Mouse (Mus musculus) G1E-ER4 (cell line): ENCODE data around the gene Olfr691. TPM values are rescaled to one million over a fixed set of nuclear protein-coding genes. Genes with fewer than 3 reads are reported as not detected.

Experiments used
- GATA1 ChIP-seq: IDR thresholded peaks from one replicate; pipeline ENCODE4 v1.8.0; 2012; ENCODE audit warnings: low read length, inconsistent platforms
- polyA plus RNA-seq: library from polyadenylated mRNA; stranded (reverse); fragments of >175 nt; gene quantifications from 2 replicates; pipeline ENCODE4 v1.2.3, GENCODE M21; 2012

Gene Olfr691
- polyA plus RNA-seq, result not detected in 2 replicates

DNA sequence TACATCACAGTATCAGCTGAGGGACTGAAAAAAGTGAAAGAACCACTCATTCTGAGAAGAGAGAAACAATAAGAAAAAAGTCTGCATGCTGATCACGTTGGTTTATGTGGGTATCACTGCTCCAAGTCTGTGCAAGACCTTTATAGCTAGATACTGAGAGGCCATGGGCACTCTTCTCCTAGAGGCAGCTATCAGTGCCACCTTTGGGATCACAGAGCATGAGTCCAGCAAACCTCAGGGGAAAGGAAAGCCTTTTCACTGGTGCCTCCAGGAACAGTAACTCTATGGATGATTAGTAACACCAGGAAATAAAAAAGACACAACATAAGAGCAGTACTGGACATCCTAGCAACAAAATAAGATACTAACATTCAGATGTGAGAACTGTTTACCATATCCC lies at the start of gene Olfr691:
Gene Olfr691 (minus strand): TSS at position 101 of the 400 bp plus-strand sequence.
- TF ChIP-seq GATA1, result no peak

DNA sequence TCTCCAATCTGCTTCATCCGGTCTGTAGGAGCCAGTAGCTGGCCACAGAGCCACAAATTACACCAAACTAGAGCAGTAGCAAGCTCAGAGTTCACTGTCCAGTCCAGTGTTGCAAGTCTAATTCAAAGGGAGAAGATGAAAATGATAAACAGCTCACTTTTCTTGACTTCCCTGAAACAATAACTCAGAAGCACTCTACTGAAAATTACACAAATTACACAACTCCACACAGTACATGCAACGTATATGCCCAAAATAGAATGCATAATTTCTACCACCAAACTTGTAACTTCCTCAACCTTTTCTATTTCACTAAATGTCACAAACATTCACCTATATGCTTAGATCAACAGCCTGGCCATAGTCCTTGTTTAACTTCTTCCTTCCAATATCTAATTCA lies 48.2 kb upstream of the Olfr691 start:
- TF ChIP-seq GATA1, result no peak

DNA sequence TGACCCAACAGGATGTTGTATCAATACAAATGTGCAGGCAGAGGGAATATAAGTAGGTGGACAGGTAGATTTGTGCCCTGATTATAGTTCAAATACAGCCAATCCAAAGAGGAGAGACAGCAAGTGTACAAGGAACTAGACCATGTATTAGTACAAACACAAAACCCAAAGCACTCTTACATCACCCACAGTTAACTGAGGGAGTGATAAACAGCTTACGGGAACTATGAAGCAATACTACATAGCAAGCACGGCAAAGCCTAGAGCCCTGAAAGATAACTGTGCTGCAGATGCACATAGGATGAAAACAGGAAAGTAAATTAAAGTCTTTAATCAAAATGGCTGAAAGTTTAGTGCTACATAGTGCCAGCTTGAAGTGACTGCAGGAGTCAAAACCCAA lies 45.6 kb upstream of the Olfr691 start:
- no peak for TF ChIP-seq GATA1

DNA sequence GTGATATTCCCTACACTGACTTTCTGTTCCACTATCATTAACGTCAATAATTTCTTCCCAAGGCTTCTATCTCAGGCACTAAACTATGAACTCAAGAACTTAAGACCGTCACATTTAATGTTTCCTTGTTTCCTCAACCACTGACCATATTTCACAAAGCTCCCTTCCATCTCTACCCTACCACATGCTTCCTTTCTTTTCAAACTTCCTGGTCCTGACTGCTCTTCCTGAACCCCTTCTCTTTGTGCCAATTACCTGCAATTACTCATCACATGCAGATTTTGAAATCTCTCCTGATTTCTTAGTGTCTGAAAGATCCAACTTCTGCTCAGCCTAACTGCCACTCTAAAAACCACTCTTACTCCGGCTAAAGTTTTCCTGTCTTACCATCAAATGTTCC lies 38.3 kb upstream of the Olfr691 start:
- no peak for TF ChIP-seq GATA1

DNA sequence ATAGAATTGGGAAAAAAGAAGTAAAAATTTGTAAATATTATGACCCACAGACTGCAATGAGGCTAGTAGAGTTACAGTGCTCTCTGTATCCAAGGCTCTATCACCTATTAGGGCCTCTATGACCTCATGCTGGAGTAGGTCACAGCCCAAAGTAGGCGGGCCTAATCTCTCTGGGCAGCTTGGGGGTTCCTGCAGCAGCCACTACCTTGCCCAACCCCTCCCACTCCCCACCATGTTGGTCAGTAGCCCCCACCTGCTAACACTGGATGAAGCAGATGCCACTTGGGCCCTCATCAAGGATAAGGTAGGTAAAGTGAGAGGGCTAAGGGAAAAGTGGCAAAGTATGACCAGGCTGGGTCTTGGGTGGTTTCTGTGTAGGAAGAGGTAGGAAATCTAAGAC lies 32.8 kb upstream of the Olfr691 start, which contains the start of gene Gm5901:
Gene Gm5901 (plus strand): TSS at position 173 of the 400 bp plus-strand sequence.
- TF ChIP-seq GATA1, result no peak

DNA sequence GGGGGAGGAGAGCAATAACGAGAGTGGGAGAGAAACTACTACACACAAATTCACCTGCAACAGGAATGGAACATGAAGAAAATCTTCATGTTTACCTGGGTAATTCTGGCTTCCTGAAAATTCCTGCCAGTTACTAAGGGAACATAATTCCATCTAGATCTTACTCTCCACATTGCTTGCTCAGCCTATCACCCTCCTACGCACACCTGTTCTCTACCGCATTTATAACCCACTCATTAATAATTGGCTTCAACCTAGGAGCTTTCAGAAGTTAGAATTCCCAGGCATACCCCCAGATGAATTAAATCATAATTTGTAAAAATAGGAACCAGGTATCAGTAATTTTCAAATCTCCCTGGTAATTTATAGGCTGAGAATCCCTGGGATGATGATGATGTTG lies 31.9 kb upstream of the Olfr691 start:
- no peak for TF ChIP-seq GATA1

DNA sequence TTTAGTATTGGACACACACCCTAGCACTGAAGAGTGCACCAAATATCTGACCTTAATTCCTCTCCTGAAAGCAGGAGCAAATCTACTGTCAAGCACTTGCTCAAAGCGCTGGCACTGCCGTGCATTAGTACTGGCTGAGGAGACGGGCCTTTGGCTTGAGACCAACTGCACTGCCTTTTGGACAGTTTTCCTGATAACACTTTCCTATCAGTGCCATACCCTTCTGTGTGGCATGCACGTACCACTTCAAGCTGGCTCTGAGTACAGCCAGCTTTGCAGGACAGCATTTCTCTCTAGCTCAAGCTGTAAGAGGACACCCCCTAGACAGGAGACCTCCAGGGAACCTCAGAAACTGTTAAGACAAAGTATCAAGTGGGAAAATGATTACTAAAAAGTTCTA lies 31.4 kb upstream of the Olfr691 start:
- TF ChIP-seq GATA1, result no peak

DNA sequence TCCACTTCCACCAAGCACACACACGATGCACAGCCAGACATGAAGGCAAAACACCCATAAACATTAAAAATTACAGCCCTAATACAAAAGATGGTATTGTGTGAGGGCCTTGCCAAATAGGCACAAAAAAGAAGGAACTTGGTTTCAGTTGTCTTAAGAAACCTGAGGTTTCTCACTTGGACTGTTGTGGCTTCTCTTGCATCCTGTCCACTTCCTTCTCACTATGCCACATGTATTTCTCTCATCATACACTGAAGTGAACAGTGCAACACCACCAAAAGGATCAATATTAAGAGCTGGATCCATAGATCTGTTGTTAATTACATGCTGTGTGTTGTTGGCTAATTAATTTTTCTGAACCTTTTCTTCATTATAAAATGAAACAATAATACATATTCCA lies 30.8 kb upstream of the Olfr691 start:
- TF ChIP-seq GATA1, result no peak

DNA sequence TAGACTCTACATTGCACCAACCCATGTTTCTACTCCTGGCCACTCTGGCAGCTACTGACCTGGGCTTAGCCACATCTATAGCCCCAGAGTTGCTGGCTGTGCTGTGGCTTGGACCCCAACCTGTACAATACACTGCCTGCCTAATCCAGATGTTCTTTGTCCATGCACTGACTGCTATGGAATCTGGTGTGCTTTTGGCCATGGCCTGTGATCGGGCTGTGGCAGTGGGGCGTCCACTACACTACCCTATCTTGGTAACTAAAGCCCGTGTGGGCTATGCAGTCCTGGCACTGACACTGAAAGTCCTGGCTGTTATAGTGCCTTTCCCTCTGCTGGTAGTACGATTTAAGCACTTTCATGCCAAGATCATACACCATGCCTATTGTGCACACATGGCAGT lies 26.5 kb upstream of the Olfr691 start:
- no peak for TF ChIP-seq GATA1

DNA sequence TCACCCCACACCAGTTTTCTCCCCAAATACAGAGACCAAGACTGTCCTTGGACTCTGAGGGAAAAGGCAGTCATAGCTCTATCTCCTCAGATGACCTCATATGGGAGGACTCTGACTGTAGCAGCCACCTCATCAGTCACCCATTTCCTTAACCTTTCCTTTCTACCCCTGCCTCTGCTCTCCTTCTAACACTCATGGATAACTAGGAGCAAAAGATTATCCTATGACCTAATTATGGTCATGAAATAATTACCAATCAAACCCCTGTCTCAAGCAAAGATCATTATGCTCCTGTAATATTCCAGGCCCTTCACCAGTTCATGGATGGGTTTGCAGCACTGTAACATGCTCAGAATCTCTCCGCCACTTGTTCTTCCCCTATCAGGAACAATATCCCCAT lies 25.9 kb upstream of the Olfr691 start, which contains the start of gene Olfr692:
Gene Olfr692 (plus strand): TSS at position 301 of the 400 bp plus-strand sequence.
- TF ChIP-seq GATA1, result no peak

DNA sequence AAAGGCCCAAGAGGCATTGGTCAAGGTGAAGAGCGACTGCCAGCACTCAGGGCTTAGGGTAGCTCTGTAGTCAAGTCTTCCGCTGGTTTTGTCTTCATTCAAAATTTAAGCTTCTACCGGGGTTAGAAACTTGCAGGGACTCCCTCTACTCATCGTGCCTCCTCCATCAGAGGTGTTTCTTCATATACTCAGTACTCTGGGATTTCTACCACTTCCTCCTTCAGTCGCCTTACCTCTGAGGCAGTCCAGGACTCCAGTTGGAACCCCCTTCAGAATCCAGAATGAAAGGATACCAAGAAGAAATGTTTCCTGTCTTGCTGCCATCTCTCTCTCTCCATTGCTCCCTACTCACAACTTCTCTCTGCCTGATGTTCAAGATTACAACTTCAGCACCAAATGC lies 25.2 kb upstream of the Olfr691 start:
- TF ChIP-seq GATA1, result no peak

DNA sequence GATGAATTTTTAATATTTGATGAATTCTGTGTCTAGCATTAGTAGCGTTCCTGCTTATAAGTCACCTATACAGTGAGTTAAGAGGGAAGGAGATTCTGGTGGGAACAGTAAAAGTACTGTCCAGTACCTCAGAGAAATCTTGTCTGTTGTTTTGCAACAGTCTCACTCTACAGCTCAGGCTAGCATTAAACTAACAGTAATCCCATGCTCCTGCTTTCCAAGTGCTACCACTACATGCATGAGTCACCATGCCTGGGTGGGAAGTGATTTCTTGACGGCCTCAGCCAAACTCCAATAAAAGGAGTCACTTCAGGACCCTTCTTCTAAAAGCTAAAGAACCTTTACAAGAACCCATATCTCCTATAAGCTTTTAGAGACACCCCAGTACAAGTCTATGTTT lies 19.6 kb upstream of the Olfr691 start:
- no peak for TF ChIP-seq GATA1

DNA sequence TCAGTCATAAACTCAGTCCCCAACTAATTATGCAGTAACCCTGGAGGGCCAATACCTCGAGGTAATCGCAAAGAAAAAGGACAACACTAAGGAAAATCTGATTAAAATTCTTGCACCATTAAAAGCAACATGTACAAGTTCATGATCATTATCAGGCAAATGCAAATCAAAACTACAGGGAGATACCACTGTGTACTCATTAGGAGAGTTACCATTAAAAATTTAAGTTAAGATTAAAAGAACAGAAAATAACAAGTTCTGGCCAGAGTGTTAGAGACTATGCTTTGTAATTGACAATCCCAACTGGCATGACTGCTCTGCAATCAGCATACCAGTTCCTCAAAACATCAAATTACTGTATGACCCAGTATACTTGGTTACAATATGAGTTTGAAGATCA lies 682 bp upstream of the Olfr691 start:
- no peak for TF ChIP-seq GATA1

DNA sequence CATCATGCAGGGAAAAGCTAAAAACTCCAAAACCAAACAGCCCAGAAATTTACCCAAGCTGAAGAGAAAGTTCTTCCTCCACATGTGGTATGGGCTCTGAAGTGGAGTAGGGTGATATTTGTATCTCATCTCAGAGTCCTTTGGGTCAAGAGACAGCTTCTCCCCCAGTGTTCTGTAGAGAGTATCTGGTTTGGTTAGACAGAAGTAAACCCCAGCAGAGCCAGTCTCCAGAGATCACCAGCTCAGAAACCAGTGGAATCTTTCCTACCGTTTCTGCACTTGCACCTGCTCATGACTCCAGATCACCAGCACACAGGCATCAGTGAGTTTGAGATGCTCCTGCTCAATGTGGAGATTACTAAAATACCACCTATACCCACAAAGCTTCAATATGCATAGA lies 8.1 kb downstream of the Olfr691 start, which contains the start of gene Olfr690:
Gene Olfr690 (minus strand): TSS at position 101 of the 400 bp plus-strand sequence.
- TF ChIP-seq GATA1, result no peak

DNA sequence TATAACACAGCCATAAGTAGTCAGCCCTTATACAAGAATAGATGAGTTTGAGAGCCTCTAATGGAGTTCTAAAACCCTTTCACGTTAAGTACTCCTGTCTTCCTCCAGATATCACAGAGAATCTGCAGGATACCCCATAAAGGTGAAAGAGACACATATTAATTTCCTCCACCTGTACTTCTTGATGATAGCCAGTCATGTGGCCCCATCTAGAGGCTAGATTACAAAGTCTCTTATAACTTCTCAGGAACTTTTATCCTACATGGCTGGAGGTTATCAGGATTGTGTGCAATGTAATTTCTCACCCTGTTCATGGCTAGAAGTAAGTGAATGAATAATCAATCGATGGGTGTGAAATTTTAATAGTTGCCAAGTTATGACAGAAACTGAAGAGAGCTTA lies 16.8 kb downstream of the Olfr691 start:
- TF ChIP-seq GATA1, result no peak

DNA sequence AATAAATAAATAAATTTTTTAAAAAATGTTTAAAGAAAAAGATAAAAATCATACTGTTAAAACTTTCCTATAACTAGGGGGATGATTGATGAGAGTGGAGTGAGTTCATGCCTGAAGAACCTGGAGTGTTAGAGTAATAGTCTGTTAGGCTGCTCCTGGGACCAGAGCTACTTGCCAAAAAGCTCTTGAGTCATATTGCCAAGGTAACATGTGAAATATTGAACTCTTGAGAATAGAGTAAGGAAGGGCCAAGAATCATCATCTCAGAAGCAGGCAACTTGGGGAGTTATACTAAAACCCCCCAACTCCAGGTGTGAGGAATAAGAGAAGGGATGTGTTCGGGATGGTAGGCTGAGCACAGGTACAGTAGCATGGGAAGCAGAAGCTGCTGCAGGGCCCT lies 31.2 kb downstream of the Olfr691 start, which contains the start of gene Olfr689:
Gene Olfr689 (plus strand): TSS at position 301 of the 400 bp plus-strand sequence.
- no peak for TF ChIP-seq GATA1

DNA sequence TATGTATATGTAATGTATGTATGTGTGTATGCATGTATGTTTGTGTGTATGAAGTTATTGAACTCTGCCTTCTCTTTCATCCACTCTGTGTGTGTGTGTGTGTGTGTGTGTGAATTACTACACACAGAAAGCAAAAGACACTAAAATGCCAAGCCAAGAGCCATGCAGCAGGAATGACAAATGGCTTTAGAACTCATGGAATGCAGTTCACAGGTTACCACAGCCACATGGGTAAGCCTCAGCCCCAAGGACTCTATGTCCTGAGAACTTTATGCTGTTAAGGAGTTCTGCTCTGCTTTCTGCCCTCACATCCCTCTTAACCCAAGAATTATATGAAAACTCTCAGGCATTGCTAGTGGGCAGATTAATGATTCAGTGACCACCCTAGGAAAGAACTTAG lies 52.0 kb downstream of the Olfr691 start:
- TF ChIP-seq GATA1, result no peak

DNA sequence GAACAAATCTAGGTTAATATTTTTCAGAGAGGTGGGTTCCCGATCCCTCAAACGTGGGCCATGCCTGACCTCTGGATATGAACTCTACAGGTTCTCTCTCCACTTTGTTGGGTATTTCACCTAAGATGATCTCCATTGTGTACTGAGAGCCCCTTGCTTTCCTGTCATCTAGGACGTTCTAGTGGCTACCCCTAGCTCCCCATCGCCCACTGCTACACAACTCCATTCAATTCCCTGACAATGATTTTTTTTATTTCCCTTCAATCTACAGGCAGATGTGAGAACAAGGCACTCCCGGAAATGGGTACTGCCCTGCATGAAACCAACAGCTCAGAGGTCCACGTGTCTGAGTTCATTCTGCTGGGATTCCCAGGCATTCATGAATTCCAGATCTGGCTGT lies 54.3 kb downstream of the Olfr691 start, which contains the start of gene Olfr688:
Gene Olfr688 (plus strand): TSS at position 301 of the 400 bp plus-strand sequence.
- TF ChIP-seq GATA1, result no peak

Other genes with a start within 250 kb of the Olfr691 start
- not detected in 2 replicates for gene Olfr680-ps1, start 249.5 kb downstream of the Olfr691 start, polyA plus RNA-seq
- not detected in 2 replicates for gene Olfr681, start 225.4 kb downstream of the Olfr691 start, polyA plus RNA-seq
- gene Olfr683, start 195.3 kb downstream of the Olfr691 start, polyA plus RNA-seq, result not detected in 2 replicates
- not detected in 2 replicates for gene Olfr684, start 178.6 kb downstream of the Olfr691 start, polyA plus RNA-seq
- not detected in 2 replicates for gene Olfr685, start 156.3 kb downstream of the Olfr691 start, polyA plus RNA-seq
- not detected in 2 replicates for gene Olfr686, start 134.8 kb downstream of the Olfr691 start, polyA plus RNA-seq
- gene Olfr688, start 54.2 kb downstream of the Olfr691 start, polyA plus RNA-seq, result not detected in 2 replicates
- gene Olfr689, start 31.1 kb downstream of the Olfr691 start, polyA plus RNA-seq, result not detected in 2 replicates
- not detected in 2 replicates for gene Olfr690, start 8.2 kb downstream of the Olfr691 start, polyA plus RNA-seq
- gene Olfr692, start 26.0 kb upstream of the Olfr691 start, polyA plus RNA-seq, result not detected in 2 replicates
- gene Gm5901, start 32.8 kb upstream of the Olfr691 start, polyA plus RNA-seq, result not detected in 2 replicates
- 41.2 TPM in 2 replicates for gene Fam160a2, start 57.8 kb upstream of the Olfr691 start, polyA plus RNA-seq
- not detected in 2 replicates for gene Cnga4, start 62.3 kb upstream of the Olfr691 start, polyA plus RNA-seq
- not detected in 2 replicates for gene Cckbr, start 83.5 kb upstream of the Olfr691 start, polyA plus RNA-seq
- gene Cavin3, start 140.0 kb upstream of the Olfr691 start, polyA plus RNA-seq, result not detected in 2 replicates
- 21.0 and 24.4 TPM in 2 replicates for gene Smpd1, start 212.1 kb upstream of the Olfr691 start, polyA plus RNA-seq
- 0.05 TPM in 1 of 2 replicates, not detected in the other for gene Apbb1, start 239.4 kb upstream of the Olfr691 start, polyA plus RNA-seq